Mouse (Mus musculus) spleen, adult 2 months (tissue): ENCODE measurements around the gene Grk2.

Experiments used
- CTCF ChIP-seq: fragments of 200-500 bp; IDR thresholded peaks from 2 replicates; pipeline ENCODE4 v1.5.1; 2011; ENCODE audit warnings: mild to moderate bottlenecking, inconsistent platforms; ENCODE audit not compliant: insufficient read depth, insufficient read length, insufficient replicate concordance; ENCODE audit errors: extremely low read depth
- POLR2A ChIP-seq: fragments of 200-500 bp; IDR thresholded peaks from 2 replicates; pipeline ENCODE4 v1.6.1; 2011; ENCODE audit warnings: low read depth, low read length, inconsistent platforms

DNA sequence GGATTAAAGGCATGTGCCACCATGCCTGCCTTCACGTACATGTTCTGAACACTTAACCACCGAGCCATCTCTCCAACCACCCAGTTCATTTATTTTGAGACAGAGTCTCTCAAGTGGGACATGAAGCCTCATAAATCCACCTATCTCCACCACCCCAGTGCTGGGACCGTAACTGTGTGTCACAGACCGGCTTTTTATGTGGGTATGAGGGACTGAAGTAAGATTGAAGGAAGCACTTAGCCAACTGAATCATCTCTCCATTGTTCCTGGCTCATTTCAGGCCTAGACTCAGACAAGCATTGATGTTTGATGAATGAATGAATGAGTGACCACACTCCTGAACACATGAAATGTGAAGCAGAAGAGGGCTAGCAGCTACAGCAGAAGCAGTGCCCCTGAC is 3.3 kb upstream of the Grk2 start:
- TF ChIP-seq POLR2A (no peak), CTCF (no peak)
